Mouse (Mus musculus) granulocyte monocyte progenitor cell, adult 5-6 weeks (primary cell): ENCODE results near the gene Olfr605. TPM values are rescaled to one million over a fixed set of nuclear protein-coding genes. Genes with fewer than 3 reads are reported as not detected.
"Not testable (repeated sequence)": the region's sequence is repeated elsewhere in the genome, so short reads cannot be mapped to it uniquely, and the experiment has no call there.

ENCODE experiments used
- ATAC-seq: replicated peaks from 2 replicates; pipeline ENCODE4 v1.8.0; 2016; ENCODE audit warnings: mild to moderate bottlenecking, moderate TSS enrichment, inconsistent platforms; ENCODE audit not compliant: poor library complexity, severe bottlenecking
- total RNA-seq, 2 experiments: library from RNA; stranded (forward) in 1 of 2; stranded (reverse) in 1 of 2; fragments of 200-712, 200-1000 nt in 1 of 2; fragments of >200 nt in 1 of 2; fragmentation: Nextera tagmentation in 1 of 2; gene quantifications; 2 replicates each; pipeline ENCODE4 v1.2.3; 2014 to 2017

The Olfr605 gene
- not detected in 2 replicates for total RNA-seq (2014; fragmentation: Nextera tagmentation)
- total RNA-seq (2017) = not detected in 2 replicates

DNA sequence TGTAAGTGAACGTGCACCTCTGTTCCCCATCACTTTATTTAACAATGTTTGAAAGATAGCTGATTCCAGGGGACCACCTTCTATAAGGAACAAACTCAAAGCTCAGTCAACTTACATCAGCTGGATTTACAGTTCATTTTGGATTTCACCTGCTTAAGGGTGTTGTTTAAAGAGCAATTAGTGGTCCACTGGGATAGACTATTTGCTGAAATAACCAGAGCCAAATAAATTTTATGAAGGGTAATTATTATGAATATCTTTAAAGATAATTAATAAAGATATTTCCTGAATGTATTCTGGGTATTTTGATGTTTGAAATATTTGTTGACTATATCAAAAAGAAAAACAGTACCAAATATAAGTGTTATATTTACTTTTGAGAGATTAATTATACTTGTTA, at the start of gene Olfr605:
Olfr605 (minus strand) TSS at position 101 of the 400 bp plus-strand sequence.
- no peak for ATAC-seq

DNA sequence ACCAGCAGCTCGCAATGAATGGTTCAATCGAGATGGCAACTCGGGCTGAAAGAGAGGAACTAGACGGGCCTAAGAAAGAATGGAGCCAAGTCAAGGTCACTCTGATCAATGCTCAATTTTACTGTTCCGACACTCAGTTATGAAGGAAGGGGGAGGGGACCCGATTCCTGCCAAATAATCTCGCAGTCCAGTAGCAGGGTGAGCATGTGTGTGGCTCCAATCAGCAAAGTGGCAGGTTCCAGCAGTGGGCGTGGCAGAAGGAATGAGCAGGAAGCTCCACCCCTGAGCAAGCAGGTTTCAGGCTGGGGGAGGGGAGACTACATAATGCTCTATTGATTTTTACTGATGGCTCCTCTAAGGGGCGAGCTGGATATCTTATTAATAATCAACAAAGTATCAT, 31.9 kb upstream of the Olfr605 start:
- ATAC-seq = not testable (repeated sequence)

- no peak for ATAC-seq
Observed at GRCm38 (mm10) chr7:103469577-103469976, 24.3 kb upstream of the Olfr605 start, which contains the start of gene Olfr608. Olfr608 (plus strand) TSS chr7:103469877.

DNA sequence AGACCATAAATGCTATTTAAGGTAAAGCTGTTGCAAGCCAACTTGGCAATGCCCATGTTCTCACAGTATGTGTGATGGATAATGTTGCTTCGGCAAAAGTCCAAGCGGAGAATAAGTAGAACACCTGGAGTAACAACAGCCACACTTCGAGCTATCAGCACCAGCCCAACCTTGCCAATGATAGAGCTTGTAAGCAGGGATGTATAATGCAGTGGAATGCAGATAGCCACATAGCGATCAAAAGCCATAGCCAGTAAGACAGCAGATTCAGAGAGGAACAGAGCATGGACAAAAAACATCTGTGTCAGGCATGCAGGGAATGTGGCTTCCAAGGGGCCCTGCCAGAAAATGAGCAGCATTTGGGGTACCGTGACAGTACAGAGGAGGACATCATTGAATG, 15.4 kb upstream of the Olfr605 start:
- ATAC-seq = no peak

- ATAC-seq = no peak
Observed at GRCm38 (mm10) chr7:103448746-103449145, 3.5 kb upstream of the Olfr605 start, which contains the start of gene Olfr606. Olfr606 (plus strand) TSS chr7:103449046.

- ATAC-seq = not testable (repeated sequence)
Observed at GRCm38 (mm10) chr7:103414772-103415171, 30.5 kb downstream of the Olfr605 start, which contains the start of gene Usp17lc. Usp17lc (plus strand) TSS chr7:103415072.

DNA sequence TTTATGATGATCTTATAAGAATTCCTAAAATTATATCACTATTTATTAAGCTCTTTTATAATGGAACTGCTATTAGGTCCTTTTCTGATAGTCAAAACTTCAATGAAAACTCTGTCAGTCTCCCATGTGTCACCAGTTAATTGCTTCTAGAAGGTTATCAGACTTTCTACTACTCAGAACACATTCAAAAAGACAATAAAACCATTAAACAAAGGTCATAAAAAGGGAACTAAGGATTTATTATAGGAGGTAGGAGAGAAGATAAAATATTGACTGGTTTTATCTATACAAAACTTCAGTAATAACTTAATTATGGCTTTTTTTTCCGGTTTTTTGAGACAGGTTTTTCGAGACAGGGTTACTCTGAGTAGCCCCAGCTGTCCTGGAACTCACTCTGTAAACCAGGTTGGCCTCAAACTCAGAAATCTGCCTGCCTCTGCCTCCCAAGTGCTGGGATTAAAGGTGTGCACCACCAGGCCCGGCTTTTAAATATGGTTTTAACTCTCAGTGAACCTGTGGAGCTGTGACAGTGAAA, 38.7 kb downstream of the Olfr605 start:
- ATAC-seq = not testable (repeated sequence)

GRCm38 (mm10) chr7:103398981-103399380, 46.3 kb downstream of the Olfr605 start:
- ATAC-seq = no peak

GRCm38 (mm10) chr7:103397758-103398157, 47.5 kb downstream of the Olfr605 start:
- ATAC-seq = no peak

Other genes starting within 250 kb of the Olfr605 start
- not detected in 2 replicates for gene Olfr593, start 233.6 kb downstream of the Olfr605 start, total RNA-seq (2014; fragmentation: Nextera tagmentation)
- gene Olfr593, start 233.6 kb downstream of the Olfr605 start, total RNA-seq (2017) = not detected in 2 replicates
- not detected in 2 replicates for gene Olfr594, start 228.4 kb downstream of the Olfr605 start, total RNA-seq (2014; fragmentation: Nextera tagmentation)
- gene Olfr594, start 228.4 kb downstream of the Olfr605 start, total RNA-seq (2017) = not detected in 2 replicates
- gene Usp17ld, start 192.9 kb downstream of the Olfr605 start, total RNA-seq (2014; fragmentation: Nextera tagmentation) = not detected in 2 replicates
- gene Usp17ld, start 192.9 kb downstream of the Olfr605 start, total RNA-seq (2017) = not detected in 2 replicates
- gene Olfr596, start 139.8 kb downstream of the Olfr605 start, total RNA-seq (2014; fragmentation: Nextera tagmentation) = not detected in 2 replicates
- gene Olfr596, start 139.8 kb downstream of the Olfr605 start, total RNA-seq (2017) = not detected in 2 replicates
- not detected in 2 replicates for gene Olfr597, start 129.1 kb downstream of the Olfr605 start, total RNA-seq (2014; fragmentation: Nextera tagmentation)
- gene Olfr597, start 129.1 kb downstream of the Olfr605 start, total RNA-seq (2017) = not detected in 2 replicates
- not detected in 2 replicates for gene Olfr598, start 121.9 kb downstream of the Olfr605 start, total RNA-seq (2014; fragmentation: Nextera tagmentation)
- not detected in 2 replicates for gene Olfr598, start 121.9 kb downstream of the Olfr605 start, total RNA-seq (2017)
- not detected in 2 replicates for gene Olfr599, start 109.5 kb downstream of the Olfr605 start, total RNA-seq (2014; fragmentation: Nextera tagmentation)
- not detected in 2 replicates for gene Olfr599, start 109.5 kb downstream of the Olfr605 start, total RNA-seq (2017)
- gene Olfr600, start 95.8 kb downstream of the Olfr605 start, total RNA-seq (2014; fragmentation: Nextera tagmentation) = not detected in 2 replicates
- gene Olfr600, start 95.8 kb downstream of the Olfr605 start, total RNA-seq (2017) = not detected in 2 replicates
- gene Olfr601, start 82.8 kb downstream of the Olfr605 start, total RNA-seq (2014; fragmentation: Nextera tagmentation) = not detected in 2 replicates
- gene Olfr601, start 82.8 kb downstream of the Olfr605 start, total RNA-seq (2017) = not detected in 2 replicates
- gene Olfr603, start 59.3 kb downstream of the Olfr605 start, total RNA-seq (2014; fragmentation: Nextera tagmentation) = not detected in 2 replicates
- not detected in 2 replicates for gene Olfr603, start 59.3 kb downstream of the Olfr605 start, total RNA-seq (2017)
- not detected in 2 replicates for gene Usp17lc, start 30.4 kb downstream of the Olfr605 start, total RNA-seq (2014; fragmentation: Nextera tagmentation)
- gene Usp17lc, start 30.4 kb downstream of the Olfr605 start, total RNA-seq (2017) = not detected in 2 replicates
- not detected in 2 replicates for gene Olfr606, start 3.6 kb upstream of the Olfr605 start, total RNA-seq (2014; fragmentation: Nextera tagmentation)
- gene Olfr606, start 3.6 kb upstream of the Olfr605 start, total RNA-seq (2017) = not detected in 2 replicates
- not detected in 2 replicates for gene Olfr607, start 18.7 kb upstream of the Olfr605 start, total RNA-seq (2014; fragmentation: Nextera tagmentation)
- not detected in 2 replicates for gene Olfr607, start 18.7 kb upstream of the Olfr605 start, total RNA-seq (2017)
- not detected in 2 replicates for gene Olfr608, start 24.4 kb upstream of the Olfr605 start, total RNA-seq (2014; fragmentation: Nextera tagmentation)
- not detected in 2 replicates for gene Olfr608, start 24.4 kb upstream of the Olfr605 start, total RNA-seq (2017)
- not detected in 2 replicates for gene Olfr609, start 52.6 kb upstream of the Olfr605 start, total RNA-seq (2014; fragmentation: Nextera tagmentation)
- not detected in 2 replicates for gene Olfr609, start 52.6 kb upstream of the Olfr605 start, total RNA-seq (2017)
- gene Olfr610, start 66.7 kb upstream of the Olfr605 start, total RNA-seq (2014; fragmentation: Nextera tagmentation) = not detected in 2 replicates
- gene Olfr610, start 66.7 kb upstream of the Olfr605 start, total RNA-seq (2017) = not detected in 2 replicates
- gene Olfr611, start 75.4 kb upstream of the Olfr605 start, total RNA-seq (2014; fragmentation: Nextera tagmentation) = not detected in 2 replicates
- not detected in 2 replicates for gene Olfr611, start 75.4 kb upstream of the Olfr605 start, total RNA-seq (2017)
- gene Olfr612, start 97.3 kb upstream of the Olfr605 start, total RNA-seq (2014; fragmentation: Nextera tagmentation) = not detected in 2 replicates
- gene Olfr612, start 97.3 kb upstream of the Olfr605 start, total RNA-seq (2017) = not detected in 2 replicates
- gene Olfr613, start 102.6 kb upstream of the Olfr605 start, total RNA-seq (2014; fragmentation: Nextera tagmentation) = not detected in 2 replicates
- gene Olfr613, start 102.6 kb upstream of the Olfr605 start, total RNA-seq (2017) = not detected in 2 replicates
- gene Olfr615, start 110.6 kb upstream of the Olfr605 start, total RNA-seq (2014; fragmentation: Nextera tagmentation) = not detected in 2 replicates
- gene Olfr615, start 110.6 kb upstream of the Olfr605 start, total RNA-seq (2017) = not detected in 2 replicates
- not detected in 2 replicates for gene Olfr616, start 123.7 kb upstream of the Olfr605 start, total RNA-seq (2014; fragmentation: Nextera tagmentation)
- gene Olfr616, start 123.7 kb upstream of the Olfr605 start, total RNA-seq (2017) = not detected in 2 replicates
- not detected in 2 replicates for gene Olfr617, start 127.6 kb upstream of the Olfr605 start, total RNA-seq (2014; fragmentation: Nextera tagmentation)
- not detected in 2 replicates for gene Olfr617, start 127.6 kb upstream of the Olfr605 start, total RNA-seq (2017)
- gene Olfr618, start 144.7 kb upstream of the Olfr605 start, total RNA-seq (2014; fragmentation: Nextera tagmentation) = not detected in 2 replicates
- gene Olfr618, start 144.7 kb upstream of the Olfr605 start, total RNA-seq (2017) = not detected in 2 replicates
- gene Olfr619, start 155.1 kb upstream of the Olfr605 start, total RNA-seq (2014; fragmentation: Nextera tagmentation) = not detected in 2 replicates
- not detected in 2 replicates for gene Olfr619, start 155.1 kb upstream of the Olfr605 start, total RNA-seq (2017)
- gene Olfr620, start 167.1 kb upstream of the Olfr605 start, total RNA-seq (2014; fragmentation: Nextera tagmentation) = not detected in 2 replicates
- gene Olfr620, start 167.1 kb upstream of the Olfr605 start, total RNA-seq (2017) = not detected in 2 replicates
- not detected in 2 replicates for gene Olfr622, start 197.3 kb upstream of the Olfr605 start, total RNA-seq (2014; fragmentation: Nextera tagmentation)
- not detected in 2 replicates for gene Olfr622, start 197.3 kb upstream of the Olfr605 start, total RNA-seq (2017)
- not detected in 2 replicates for gene Olfr623, start 218.3 kb upstream of the Olfr605 start, total RNA-seq (2014; fragmentation: Nextera tagmentation)
- gene Olfr623, start 218.3 kb upstream of the Olfr605 start, total RNA-seq (2017) = not detected in 2 replicates
- gene Olfr624, start 225.8 kb upstream of the Olfr605 start, total RNA-seq (2014; fragmentation: Nextera tagmentation) = not detected in 2 replicates
- not detected in 2 replicates for gene Olfr624, start 225.8 kb upstream of the Olfr605 start, total RNA-seq (2017)
- not detected in 2 replicates for gene Olfr625-ps1, start 237.3 kb upstream of the Olfr605 start, total RNA-seq (2014; fragmentation: Nextera tagmentation)
- gene Olfr625-ps1, start 237.3 kb upstream of the Olfr605 start, total RNA-seq (2017) = not detected in 2 replicates